Mouse (Mus musculus): ENCODE results near the gene Elmo3. TPM values are rescaled to one million over a fixed set of nuclear protein-coding genes. Genes with fewer than 3 reads are reported as not detected.
A peak's percentile ranks its signal among the peaks of the same experiment; 100 is the strongest.
"Not testable (repeated sequence)": the region's sequence is repeated elsewhere in the genome, so short reads cannot be mapped to it uniquely, and the experiment has no call there.

Elmo3 gene
- polyA plus RNA-seq, 1 experiment from 2014 or later: 2.6 TPM

DNA sequence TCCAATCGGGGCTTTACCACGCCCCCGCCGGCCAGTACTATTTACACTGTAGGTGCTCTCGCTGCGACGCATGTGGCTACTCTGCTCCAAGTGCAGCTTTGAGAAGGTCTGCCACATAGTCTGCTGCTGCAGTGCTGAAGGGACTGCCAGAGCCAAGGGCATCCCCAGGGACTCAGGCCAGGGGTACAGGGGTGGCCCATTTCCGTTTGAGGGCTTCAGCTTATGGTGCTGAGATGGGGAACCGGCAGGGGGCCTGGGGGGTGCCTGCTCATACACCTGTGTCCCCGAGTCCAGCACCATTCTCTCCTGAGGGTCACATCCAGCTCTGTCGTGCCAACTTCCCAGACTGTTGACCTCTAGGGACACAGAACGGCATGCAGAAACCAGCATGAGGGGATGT, 19.9 kb upstream of the Elmo3 start:
- H3K27ac ChIP-seq (ENCODE audit: low read depth, low read length): no peak overlapping the region
- ATAC-seq (ENCODE audit: low FRiP score): no peak
- H3K4me2 ChIP-seq (replicated peaks; ENCODE audit: low read depth, low read length): no peak overlapping the region
- H3K4me1 ChIP-seq (replicated peaks; ENCODE audit: control insufficient read depth, insufficient read depth, low read length): peaks cover 15% of the 10 kb centered on the region; the same call in 1 of the 2 replicates
- WGBS: 33% methylated on average over 12 of the region's 12 CpGs
- peaks cover 8% of the 10 kb centered on the region for H3K27me3 ChIP-seq (ENCODE audit: control insufficient read depth, insufficient read depth, low read length)
- H3K36me3 ChIP-seq (ENCODE audit: control insufficient read depth, insufficient read depth, low read length): peaks cover 2% of the 10 kb centered on the region; the same call in 1 of the 2 replicates
- H3K4me3 ChIP-seq (ENCODE audit: low read depth, low read length): no peak overlapping the region
- H3K9ac ChIP-seq (ENCODE audit: low read depth, low read length): no peak overlapping the region
- no peaks in the 10 kb centered on the region for H3K9me3 ChIP-seq (ENCODE audit: control insufficient read depth, low read length)
- DNase-seq (ENCODE audit: low spot score): no peak

DNA sequence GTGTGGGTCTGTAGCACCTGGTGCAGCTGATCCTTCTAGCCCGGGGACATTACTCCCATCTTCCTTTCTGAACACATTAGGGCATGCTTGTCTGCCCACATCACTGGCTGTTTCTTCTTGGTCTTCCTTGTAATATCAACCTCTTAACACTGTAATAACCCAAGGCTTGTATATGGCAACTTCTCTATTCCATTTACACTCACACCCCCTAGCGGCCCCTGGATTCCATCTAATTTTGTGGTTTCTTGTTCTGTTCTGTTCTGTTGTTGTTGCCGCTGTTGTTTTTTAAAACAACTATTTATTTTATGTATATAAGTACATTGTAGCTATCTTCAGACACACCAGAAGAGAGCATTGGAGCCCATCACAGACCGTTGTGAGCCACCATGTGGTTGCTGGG, 18.5 kb upstream of the Elmo3 start:
- 90% methylated on average over 4 of the region's 4 CpGs for WGBS
- DNase-seq (ENCODE audit: low spot score) (no peak), ATAC-seq (ENCODE audit: low FRiP score) (no peak)
- Histone ChIP-seq H3K9ac (ENCODE audit: low read depth, low read length) (no peak overlapping the region), H3K27me3 (ENCODE audit: control insufficient read depth, insufficient read depth, low read length) (peaks cover 11% of the 10 kb centered on the region), H3K9me3 (ENCODE audit: control insufficient read depth, low read length) (no peaks in the 10 kb centered on the region), H3K4me2 (replicated peaks; ENCODE audit: low read depth, low read length) (no peak overlapping the region), H3K4me1 (replicated peaks; ENCODE audit: control insufficient read depth, insufficient read depth, low read length) (peaks cover 16% of the 10 kb centered on the region; the same call in 1 of the 2 replicates), H3K4me3 (ENCODE audit: low read depth, low read length) (no peak overlapping the region), H3K27ac (ENCODE audit: low read depth, low read length) (no peak overlapping the region), H3K36me3 (ENCODE audit: control insufficient read depth, insufficient read depth, low read length) (peaks cover 2% of the 10 kb centered on the region; the same call in 1 of the 2 replicates)

DNA sequence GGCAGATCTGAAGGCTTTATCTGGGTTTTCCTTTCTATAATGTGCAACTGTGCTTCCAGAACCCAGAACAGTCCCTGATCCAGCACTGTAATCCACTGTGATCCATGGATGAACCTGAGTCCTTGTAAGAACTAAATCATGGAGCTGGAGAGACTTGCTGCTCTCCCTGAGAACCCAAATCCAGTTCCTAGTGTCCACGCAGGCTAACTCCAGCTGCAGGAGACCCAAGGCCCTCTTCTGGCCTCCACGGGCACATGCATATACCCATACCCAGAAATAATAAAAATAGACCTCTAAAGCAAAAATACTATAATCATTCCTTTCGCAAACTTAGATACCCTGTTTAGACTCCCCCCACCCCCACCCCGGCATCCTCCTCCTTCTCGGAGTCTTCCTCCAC, 17.2 kb upstream of the Elmo3 start:
- Histone ChIP-seq H3K27me3 (ENCODE audit: control insufficient read depth, insufficient read depth, low read length) (peaks cover 11% of the 10 kb centered on the region), H3K4me1 (replicated peaks; ENCODE audit: control insufficient read depth, insufficient read depth, low read length) (peaks cover 16% of the 10 kb centered on the region; the same call in 1 of the 2 replicates), H3K9ac (ENCODE audit: low read depth, low read length) (peak overlapping the region; percentile 41), H3K27ac (ENCODE audit: low read depth, low read length) (no peak overlapping the region), H3K36me3 (ENCODE audit: control insufficient read depth, insufficient read depth, low read length) (peaks cover 1% of the 10 kb centered on the region; the same call in 1 of the 2 replicates), H3K4me3 (ENCODE audit: low read depth, low read length) (peak overlapping the region; percentile 51), H3K4me2 (replicated peaks; ENCODE audit: low read depth, low read length) (peak overlapping the region; percentile 72), H3K9me3 (ENCODE audit: control insufficient read depth, low read length) (no peaks in the 10 kb centered on the region)
- no peak for DNase-seq (ENCODE audit: low spot score)
- no peak for ATAC-seq (ENCODE audit: low FRiP score)
- WGBS: 77% methylated on average over 5 of the region's 5 CpGs

- WGBS: under 1% methylated on average over 53 of the region's 53 CpGs
- H3K4me3 ChIP-seq (ENCODE audit: low read depth, low read length): peak overlapping the region; percentile 51
- ATAC-seq (ENCODE audit: low FRiP score): peak; percentile 97
Observed at GRCm38 (mm10) chr8:105288958-105289732, 16.3 kb upstream of the Elmo3 start.

GRCm38 (mm10) chr8:105289805-105290460, 15.5 kb upstream of the Elmo3 start, which contains the start of gene 4931428F04Rik:
Gene 4931428F04Rik, minus strand, starts transcription at chr8:105289864.
- Histone ChIP-seq H3K36me3 (ENCODE audit: control insufficient read depth, insufficient read depth, low read length) (no peaks in the 10 kb centered on the region), H3K27me3 (ENCODE audit: control insufficient read depth, insufficient read depth, low read length) (peaks cover 11% of the 10 kb centered on the region), H3K4me3 (ENCODE audit: low read depth, low read length) (peak within 1 kb of the TSS; percentile 51), H3K4me1 (replicated peaks; ENCODE audit: control insufficient read depth, insufficient read depth, low read length) (peaks cover 16% of the 10 kb centered on the region; the same call in 1 of the 2 replicates), H3K9ac (ENCODE audit: low read depth, low read length) (peak within 1 kb of the TSS; percentile 69), H3K27ac (ENCODE audit: low read depth, low read length) (peak within 1 kb of the TSS; percentile 89), H3K4me2 (replicated peaks; ENCODE audit: low read depth, low read length) (peak within 1 kb of the TSS; percentile 72), H3K9me3 (ENCODE audit: control insufficient read depth, low read length) (no peaks in the 10 kb centered on the region)
- 2% methylated on average over 43 of the region's 43 CpGs for WGBS
- ATAC-seq (ENCODE audit: low FRiP score): peak; percentile 38
- DNase-seq (ENCODE audit: low spot score): peak; percentile 73

More at GRCm38 (mm10) chr8:105288958-105289732, 16.3 kb upstream of the Elmo3 start:
- Histone ChIP-seq H3K4me2 (replicated peaks; ENCODE audit: low read depth, low read length) (peak overlapping the region; percentile 72), H3K4me1 (replicated peaks; ENCODE audit: control insufficient read depth, insufficient read depth, low read length) (peaks cover 16% of the 10 kb centered on the region; the same call in 1 of the 2 replicates), H3K9ac (ENCODE audit: low read depth, low read length) (peak overlapping the region; percentile 69), H3K27me3 (ENCODE audit: control insufficient read depth, insufficient read depth, low read length) (peaks cover 11% of the 10 kb centered on the region), H3K27ac (ENCODE audit: low read depth, low read length) (peak overlapping the region; percentile 89), H3K9me3 (ENCODE audit: control insufficient read depth, low read length) (no peaks in the 10 kb centered on the region), H3K36me3 (ENCODE audit: control insufficient read depth, insufficient read depth, low read length) (no peaks in the 10 kb centered on the region)
- peak; percentile 99 for DNase-seq (ENCODE audit: low spot score)

GRCm38 (mm10) chr8:105290554-105291314, 14.7 kb upstream of the Elmo3 start:
- Histone ChIP-seq H3K4me1 (replicated peaks; ENCODE audit: control insufficient read depth, insufficient read depth, low read length) (peaks cover 16% of the 10 kb centered on the region; the same call in 1 of the 2 replicates), H3K9ac (ENCODE audit: low read depth, low read length) (peak overlapping the region; percentile 23; the same call in 1 of the 2 replicates), H3K4me2 (replicated peaks; ENCODE audit: low read depth, low read length) (peak overlapping the region; percentile 72), H3K4me3 (ENCODE audit: low read depth, low read length) (peak overlapping the region; percentile 51), H3K36me3 (ENCODE audit: control insufficient read depth, insufficient read depth, low read length) (no peaks in the 10 kb centered on the region), H3K27ac (ENCODE audit: low read depth, low read length) (no peak overlapping the region), H3K9me3 (ENCODE audit: control insufficient read depth, low read length) (no peaks in the 10 kb centered on the region), H3K27me3 (ENCODE audit: control insufficient read depth, insufficient read depth, low read length) (peaks cover 11% of the 10 kb centered on the region)
- DNase-seq (ENCODE audit: low spot score): peak; percentile 95
- 4% methylated on average over 31 of the region's 31 CpGs for WGBS
- no peak for ATAC-seq (ENCODE audit: low FRiP score)

GRCm38 (mm10) chr8:105291364-105291763, 14.0 kb upstream of the Elmo3 start:
- H3K36me3 ChIP-seq (ENCODE audit: control insufficient read depth, insufficient read depth, low read length); H3K4me3 ChIP-seq (ENCODE audit: low read depth, low read length); H3K9ac ChIP-seq (ENCODE audit: low read depth, low read length); H3K9me3 ChIP-seq (ENCODE audit: control insufficient read depth, low read length); DNase-seq (ENCODE audit: low spot score); ATAC-seq (ENCODE audit: low FRiP score); H3K4me2 ChIP-seq (replicated peaks; ENCODE audit: low read depth, low read length); H3K27ac ChIP-seq (ENCODE audit: low read depth, low read length): not testable (repeated sequence)
- peaks cover 11% of the 10 kb centered on the region for H3K27me3 ChIP-seq (ENCODE audit: control insufficient read depth, insufficient read depth, low read length)
- H3K4me1 ChIP-seq (replicated peaks; ENCODE audit: control insufficient read depth, insufficient read depth, low read length): peaks cover 16% of the 10 kb centered on the region; the same call in 1 of the 2 replicates
- 88% methylated on average over 8 of the region's 8 CpGs for WGBS

DNA sequence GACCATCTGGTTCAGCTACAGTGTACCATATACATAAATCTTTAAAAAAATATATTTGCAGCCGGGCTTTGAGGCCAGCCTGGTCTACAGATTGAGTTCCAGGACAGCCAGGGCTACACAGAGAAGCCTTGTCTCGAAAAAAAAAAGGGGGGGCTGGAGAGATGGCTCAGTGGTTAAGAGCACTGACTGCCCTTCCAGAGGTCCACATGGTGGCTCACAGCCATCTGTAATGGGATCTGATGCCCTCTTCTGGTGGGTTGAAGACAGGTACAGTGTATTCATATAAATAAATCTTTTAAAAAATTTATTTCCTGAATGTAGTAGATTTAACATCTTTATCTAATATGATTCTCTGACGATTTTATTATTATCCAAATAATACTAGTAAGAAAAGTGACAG, 13.6 kb upstream of the Elmo3 start:
- WGBS: 74% methylated on average over 3 of the region's 3 CpGs
- H3K27ac ChIP-seq (ENCODE audit: low read depth, low read length); DNase-seq (ENCODE audit: low spot score); H3K9me3 ChIP-seq (ENCODE audit: control insufficient read depth, low read length); ATAC-seq (ENCODE audit: low FRiP score); H3K4me2 ChIP-seq (replicated peaks; ENCODE audit: low read depth, low read length); H3K9ac ChIP-seq (ENCODE audit: low read depth, low read length); H3K36me3 ChIP-seq (ENCODE audit: control insufficient read depth, insufficient read depth, low read length); H3K4me3 ChIP-seq (ENCODE audit: low read depth, low read length): not testable (repeated sequence)
- Histone ChIP-seq H3K27me3 (ENCODE audit: control insufficient read depth, insufficient read depth, low read length) (peaks cover 11% of the 10 kb centered on the region), H3K4me1 (replicated peaks; ENCODE audit: control insufficient read depth, insufficient read depth, low read length) (peaks cover 16% of the 10 kb centered on the region; the same call in 1 of the 2 replicates)
